Mouse (Mus musculus) naive thymus-derived CD4-positive, alpha-beta T cell, adult 2 months (primary cell): ENCODE data around the gene Nubpl.
"Not testable (repeated sequence)": the region's sequence is repeated elsewhere in the genome, so short reads cannot be mapped to it uniquely, and the experiment has no call there.

Source experiments
- DNase-seq: peaks from one replicate; pipeline ENCODE4 v3.0.0-alpha.2; 2011; ENCODE audit warnings: low read depth

Gene Nubpl

DNA sequence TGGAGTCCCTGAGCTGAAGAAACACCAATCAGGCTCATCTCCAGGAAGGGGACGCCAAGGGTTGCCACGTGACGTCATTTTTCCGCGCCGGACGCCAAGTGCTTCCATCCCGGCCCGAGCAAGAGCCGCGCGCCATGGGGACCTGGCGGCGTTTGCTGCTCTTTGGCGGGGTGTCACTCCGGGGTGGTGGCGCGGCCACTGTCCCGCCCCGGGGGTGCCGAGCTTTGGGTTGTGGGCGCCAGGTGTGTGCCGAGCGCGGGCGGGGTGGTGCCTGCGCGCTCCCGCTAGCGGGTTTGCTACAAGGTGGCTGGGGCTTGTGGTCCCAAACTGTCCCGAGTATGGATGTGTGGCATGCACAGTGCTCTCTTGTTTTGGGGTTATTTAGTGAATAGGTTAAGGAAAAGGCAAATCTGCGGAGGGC, at the start of gene Nubpl:
Gene Nubpl (plus strand): TSS at position 88 of the 421 bp plus-strand sequence.
- peak; percentile 95 for DNase-seq

- no peak for DNase-seq
Measured at GRCm38 (mm10) chr12:52049324-52049723, 48.2 kb upstream of the Nubpl start.

DNA sequence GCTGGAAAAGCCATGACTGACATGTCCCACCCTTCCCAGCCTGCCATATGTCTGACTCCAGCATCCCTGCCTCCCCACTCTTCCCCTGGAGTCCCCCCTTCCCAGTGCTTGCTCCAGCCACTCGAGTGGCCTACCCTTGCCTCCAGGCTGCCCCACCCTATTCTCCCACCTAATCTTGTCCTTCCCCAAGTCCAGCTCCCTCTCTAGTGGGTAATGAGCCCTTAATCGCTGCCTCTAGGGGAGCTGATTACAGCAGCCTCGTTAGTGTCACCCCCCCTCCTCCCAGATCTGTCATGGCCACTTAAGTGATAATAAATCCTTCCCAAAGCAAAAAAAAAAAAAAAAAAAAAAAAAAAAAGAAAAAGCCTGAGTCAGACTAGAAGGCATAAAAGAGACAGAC, 18.2 kb upstream of the Nubpl start:
- DNase-seq = not testable (repeated sequence)

- DNase-seq = no peak
Measured at GRCm38 (mm10) chr12:52097049-52097649, 388 bp upstream of the Nubpl start.

GRCm38 (mm10) chr12:52120276-52120675, 22.7 kb downstream of the Nubpl start:
- no peak for DNase-seq

DNA sequence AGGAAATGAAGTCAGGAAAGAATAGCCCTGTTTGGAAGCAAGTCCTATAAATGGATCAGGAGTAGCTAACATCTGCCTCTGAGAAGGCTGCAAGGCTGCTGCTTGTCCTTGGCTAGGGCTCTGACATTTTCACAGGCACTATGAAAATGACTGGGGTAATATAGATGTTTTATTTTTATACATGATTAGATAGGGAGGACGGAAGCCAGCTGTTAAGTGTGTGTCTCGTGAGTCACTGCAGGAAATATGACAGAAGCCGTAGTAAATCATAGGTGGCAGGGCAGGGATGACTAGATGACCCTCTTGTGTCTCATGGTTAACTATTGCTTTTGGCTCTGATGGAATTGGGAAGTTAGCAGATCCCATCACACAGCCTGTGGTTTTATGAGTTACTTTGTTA, 28.9 kb downstream of the Nubpl start:
- no peak for DNase-seq

- DNase-seq = no peak
Measured at GRCm38 (mm10) chr12:52129072-52129471, 31.5 kb downstream of the Nubpl start.

DNA sequence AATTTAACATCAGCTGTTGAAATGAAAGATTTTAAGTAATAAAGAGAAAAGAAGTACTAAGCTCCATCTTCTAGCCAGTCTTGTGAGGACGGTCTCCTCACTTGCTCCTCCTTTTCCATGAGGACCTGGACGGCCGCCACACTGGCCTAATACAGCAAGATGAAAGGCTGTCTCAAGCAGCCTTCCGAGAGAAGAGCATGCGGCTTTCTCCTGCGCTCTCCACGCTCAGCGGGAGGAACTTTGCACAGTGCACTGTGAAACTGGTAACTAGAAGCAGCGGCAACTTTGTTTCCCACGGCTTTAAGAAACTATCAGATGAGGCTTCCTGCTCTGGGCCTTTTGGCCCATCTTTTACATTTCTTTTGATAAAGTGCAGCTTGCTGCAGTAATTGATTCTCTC, 34.7 kb downstream of the Nubpl start:
- DNase-seq = no peak

DNA sequence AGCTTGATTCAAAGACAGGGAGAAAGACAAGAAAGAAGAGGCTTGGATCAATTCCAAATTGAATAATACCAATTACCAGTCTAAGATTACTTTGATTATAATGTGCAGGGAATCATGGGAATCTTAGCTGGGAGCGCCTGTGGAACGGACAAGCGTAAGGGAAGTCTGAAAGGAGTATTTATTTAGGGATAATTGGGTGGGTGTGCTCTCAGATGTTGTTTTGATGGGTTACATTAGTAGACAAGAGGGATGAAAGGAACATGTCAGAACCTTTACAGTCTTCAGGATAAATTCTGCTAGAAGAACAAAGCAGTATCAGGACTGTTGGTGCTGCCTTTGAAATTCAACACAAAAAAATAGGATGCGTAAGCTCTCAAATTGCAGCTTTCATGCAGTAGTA, 40.8 kb downstream of the Nubpl start:
- no peak for DNase-seq

DNA sequence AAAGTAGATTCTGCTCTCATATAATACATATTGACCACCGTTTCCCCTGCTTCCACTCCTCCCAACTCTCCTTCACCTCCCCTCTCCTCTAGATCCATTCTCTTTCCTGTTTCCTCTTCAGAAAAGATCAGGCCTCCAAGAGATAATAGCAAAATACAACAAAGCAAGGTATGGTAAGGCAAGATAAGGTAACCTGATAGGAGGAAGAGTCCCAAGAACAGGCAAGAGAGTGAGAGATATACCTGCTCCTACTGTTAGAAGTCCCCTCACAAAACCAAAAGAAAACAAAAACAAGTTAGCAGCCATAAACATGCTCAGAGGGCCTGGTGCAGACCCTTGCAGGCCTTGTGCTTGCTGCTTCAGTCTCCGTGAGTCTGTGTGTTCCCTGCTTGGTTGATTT, 49.1 kb downstream of the Nubpl start:
- no peak for DNase-seq

DNA sequence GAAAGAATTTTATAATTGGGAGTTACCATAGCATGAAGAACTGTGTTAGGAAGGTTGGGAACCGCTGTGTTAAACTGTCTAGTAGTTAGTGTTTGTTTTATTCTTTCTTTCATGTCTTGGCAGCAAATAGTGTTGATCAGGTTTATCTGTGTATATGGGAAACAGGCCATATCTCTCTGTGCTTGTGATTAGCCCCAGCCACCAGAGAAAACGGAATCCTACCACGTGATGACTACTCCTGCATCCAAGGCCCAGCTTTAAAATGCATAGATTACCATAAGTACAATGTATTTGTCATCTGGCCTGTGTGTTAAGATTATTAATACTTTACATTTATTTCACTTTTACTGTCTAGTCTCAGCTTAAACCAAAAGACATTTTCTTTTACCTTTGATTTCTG, 51.9 kb downstream of the Nubpl start:
- DNase-seq = no peak

- no peak for DNase-seq
Measured at GRCm38 (mm10) chr12:52152071-52152470, 54.5 kb downstream of the Nubpl start.

DNA sequence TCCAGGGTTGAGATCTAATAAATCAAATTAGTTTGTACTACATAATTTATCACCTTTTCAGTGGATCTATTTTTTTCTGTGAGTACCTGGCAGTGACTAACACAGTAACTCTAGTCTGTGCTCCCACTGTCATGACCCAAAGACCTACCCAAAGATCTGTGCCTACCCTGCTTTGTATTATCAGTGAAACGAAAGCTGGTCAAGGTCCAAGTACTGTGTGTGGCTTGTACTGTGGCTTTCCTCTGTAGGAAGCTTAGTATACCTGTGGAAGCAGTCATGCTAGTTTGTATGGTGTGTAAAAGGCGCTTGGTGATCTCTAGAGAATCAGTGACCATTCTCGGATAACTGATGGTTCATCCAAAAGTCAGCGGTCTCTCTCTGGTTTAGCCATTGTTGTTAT, 57.4 kb downstream of the Nubpl start:
- no peak for DNase-seq

- no peak for DNase-seq
Measured at GRCm38 (mm10) chr12:52164414-52164813, 66.9 kb downstream of the Nubpl start.

- DNase-seq = no peak
Measured at GRCm38 (mm10) chr12:52186205-52186793, 88.8 kb downstream of the Nubpl start.

DNA sequence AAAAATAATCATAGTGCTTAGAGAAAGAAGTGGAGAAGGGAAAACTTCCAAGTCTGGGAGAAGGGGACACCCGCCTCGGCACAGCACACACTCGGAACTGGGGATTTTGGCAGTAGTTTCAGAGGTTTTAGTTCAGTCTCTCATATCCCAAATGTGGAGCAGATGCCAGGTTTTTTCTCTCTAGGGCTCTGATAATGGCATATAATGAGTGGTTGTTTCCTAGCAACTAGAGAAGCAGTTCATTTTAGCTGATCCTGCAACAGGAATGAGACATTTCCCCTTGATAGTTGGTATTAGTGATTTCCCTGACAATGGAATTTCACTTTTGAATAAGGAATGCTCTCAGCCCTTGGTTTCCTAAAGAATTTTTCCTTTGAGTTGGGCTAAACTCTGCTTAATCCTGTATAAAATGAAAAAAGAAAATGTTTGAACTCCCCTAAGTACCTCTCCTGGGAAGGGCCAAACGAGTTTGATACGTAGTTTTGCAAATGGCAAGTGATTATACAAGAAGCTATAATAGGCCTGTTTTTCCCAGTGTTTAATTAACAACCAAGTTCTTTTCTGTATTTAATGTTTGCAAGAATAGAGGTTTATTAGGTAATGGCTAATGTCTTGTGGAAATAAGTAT, 89.5 kb downstream of the Nubpl start:
- no peak for DNase-seq

DNA sequence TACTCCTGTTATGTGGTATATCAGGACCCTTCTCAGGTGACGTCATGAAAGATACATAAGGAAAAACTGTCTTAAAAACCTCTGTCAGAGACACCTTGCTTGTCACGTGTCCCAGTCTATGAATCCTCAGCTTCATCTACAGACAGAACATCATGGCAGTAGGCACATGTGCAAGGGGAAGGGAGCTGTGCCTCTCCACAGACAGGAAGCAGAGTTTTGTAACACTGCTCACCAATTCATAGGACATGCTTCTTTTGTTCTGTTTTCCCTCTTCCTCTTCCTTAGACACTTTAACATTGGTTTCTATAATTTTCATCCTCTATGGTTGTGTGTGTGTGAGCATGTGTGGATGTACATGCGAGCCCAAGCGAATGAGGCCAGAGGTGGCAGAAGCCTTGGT, 100.9 kb downstream of the Nubpl start:
- DNase-seq = no peak

- no peak for DNase-seq
Measured at GRCm38 (mm10) chr12:52209121-52209610, 111.6 kb downstream of the Nubpl start.

- DNase-seq = no peak
Measured at GRCm38 (mm10) chr12:52211144-52211543, 113.6 kb downstream of the Nubpl start.

DNA sequence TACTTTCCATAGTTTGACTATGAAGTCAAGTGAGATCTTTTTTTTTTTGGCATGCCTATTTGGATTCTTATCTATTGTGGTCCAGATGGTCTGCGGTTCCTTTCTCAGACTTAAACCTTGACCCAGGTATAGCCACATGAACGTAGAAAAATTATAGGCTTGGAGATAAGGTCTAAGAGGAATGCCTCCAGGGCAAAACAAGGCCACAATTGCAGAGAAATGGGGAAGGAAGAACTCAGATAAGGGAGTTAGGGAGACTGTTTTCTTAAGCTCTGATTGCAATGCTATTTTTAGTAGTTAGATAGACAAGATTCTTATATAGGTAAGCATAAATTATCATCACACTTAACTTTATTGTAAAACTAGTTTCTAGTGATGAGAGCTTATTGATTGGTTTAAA, 117.3 kb downstream of the Nubpl start:
- no peak for DNase-seq

- DNase-seq = no peak
Measured at GRCm38 (mm10) chr12:52224954-52225353, 127.4 kb downstream of the Nubpl start.

DNA sequence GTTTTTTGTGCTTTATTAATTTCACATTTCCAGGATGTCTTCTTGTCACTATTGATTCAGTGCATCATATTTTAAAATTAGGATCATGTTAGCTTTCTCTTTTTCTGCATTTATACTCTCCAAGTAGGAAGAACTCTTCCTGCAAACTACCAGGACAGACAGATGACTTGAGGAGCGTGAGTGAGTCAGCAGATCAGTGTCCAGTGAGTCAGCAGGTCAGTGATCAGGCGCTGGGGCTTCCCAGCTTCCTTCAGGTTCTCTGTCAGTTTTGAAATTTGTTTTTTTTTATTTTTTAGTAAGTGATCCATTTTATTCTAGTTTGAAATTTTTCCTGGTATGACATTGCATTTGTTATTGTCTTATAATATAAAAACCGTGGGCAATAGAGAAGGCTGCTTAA, 131.2 kb downstream of the Nubpl start:
- no peak for DNase-seq

- DNase-seq = not testable (repeated sequence)
Measured at GRCm38 (mm10) chr12:52231929-52232328, 134.4 kb downstream of the Nubpl start.

- no peak for DNase-seq
Measured at GRCm38 (mm10) chr12:52242712-52243111, 145.2 kb downstream of the Nubpl start.
